Mouse (Mus musculus) thymus, postnatal 14 days (tissue): ENCODE measurements around the gene Sspn.

Experiments used
- DNase-seq: peaks from one replicate; pipeline ENCODE4 v3.0.0; 2021

The Sspn gene

DNA sequence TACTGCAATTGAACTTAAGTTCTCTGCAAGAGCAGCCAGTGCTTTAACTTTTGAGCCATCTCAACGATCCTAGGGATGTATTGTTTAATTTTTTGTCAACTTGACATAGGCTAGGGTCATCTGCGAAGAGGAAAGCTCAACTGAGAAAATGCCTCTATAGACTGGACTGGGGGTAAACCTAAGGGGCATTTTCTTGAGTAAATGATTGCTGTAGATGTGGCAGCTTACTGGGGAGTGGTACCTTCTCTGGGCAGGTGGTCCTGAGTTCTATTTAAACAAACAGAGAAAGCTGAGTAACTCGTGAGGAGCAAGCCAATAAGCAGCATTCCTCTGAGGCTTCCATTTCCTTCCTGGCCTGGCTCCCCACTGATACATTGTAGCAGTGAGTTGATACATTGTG, at the start of gene Sspn:
Gene Sspn (plus strand): TSS at position 301 of the 400 bp plus-strand sequence.
- no peak for DNase-seq

DNA sequence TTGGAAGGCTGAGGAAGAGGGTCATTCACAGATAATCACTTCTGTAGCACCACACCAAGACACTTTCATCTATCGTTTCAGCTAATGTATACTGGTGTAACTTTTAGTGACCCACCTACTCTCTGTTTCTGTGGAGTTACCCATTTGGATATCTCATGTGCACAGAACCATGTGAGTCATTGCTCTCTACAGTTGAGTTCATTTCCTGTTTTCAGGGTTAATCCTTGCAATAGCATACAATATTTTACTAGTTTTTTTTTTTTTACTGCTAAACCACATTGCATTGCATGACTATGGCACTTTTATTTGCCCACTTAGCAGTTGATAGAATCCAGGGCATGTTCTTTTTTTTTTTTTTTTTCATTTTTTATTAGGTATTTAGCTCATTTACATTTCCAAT, 48.4 kb upstream of the Sspn start:
- no peak for DNase-seq

DNA sequence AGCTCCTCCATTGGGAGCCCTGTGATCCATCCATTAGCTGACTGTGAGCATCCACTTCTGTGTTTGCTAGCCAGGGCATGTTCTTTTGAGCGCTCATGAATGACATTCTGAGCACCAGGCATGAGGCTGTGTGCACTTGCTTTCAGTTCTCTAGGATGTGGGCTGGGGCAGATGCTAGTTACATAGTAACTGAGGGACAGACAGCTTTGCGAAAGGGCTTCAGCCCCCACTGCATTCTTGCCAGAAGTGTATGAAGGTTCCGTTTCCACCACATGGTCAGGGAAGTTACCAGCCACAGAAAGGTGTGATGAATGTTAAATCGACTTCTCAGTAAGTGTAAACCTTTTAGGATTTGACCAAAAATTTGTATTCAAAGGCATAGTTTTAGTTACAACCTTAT, 47.8 kb upstream of the Sspn start:
- DNase-seq, result no peak

DNA sequence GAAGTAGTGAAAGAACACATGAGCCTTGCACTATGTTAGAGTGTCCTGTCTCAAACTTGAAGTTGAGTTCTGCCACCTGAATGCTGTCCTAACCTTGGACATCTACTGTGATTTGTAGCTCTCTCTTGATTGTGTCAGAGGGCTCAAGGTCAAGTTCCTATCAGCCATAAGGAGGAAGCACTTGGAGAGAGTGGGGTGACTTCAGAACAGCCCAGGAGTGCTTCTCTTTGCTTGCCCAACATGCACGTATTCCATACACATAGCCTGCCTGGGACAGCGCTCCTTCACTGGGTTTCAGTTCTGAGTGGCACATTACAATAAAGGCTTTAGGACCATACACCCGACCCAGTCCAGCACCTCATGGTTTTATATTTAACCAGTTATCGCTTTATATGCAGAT, 46.4 kb upstream of the Sspn start:
- DNase-seq, result no peak

DNA sequence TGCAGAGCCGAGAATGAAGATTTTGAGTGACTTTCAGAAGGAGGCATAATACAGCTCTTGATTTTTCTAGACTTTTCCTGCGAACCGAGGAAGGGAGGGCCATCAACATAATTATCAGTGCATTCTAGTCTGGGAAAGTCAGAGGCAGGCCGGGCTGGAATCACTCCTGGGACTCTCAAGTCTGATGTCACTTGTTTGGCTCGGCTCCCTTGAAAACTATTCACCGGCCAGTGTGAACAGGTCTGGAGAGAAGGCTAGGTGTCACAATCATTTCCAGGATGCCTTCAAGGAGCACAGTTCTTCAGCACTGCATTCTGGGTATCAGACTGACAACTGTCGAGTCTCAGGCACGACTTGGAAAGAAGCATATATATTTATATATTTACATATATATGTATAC, 45.2 kb upstream of the Sspn start:
- no peak for DNase-seq

DNA sequence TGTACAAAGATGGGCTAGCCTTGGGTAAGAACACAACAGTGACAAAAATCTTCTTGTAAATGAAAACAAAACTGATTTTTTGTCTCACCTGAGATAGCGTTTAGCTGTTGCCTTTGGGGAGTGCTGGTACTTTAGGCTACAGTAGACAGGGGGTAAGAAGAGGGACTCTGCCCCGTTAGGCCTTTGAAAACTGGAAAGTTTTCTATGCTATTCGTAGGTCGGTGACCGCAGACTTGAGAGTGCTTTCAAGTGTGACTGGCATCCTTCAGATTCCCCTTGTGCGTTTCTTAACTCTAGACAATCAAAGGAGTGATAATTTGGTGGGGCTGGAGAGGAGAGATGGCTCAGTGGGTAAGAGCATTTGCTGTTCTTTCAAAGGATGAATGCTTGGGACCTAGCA, 43.7 kb upstream of the Sspn start:
- no peak for DNase-seq

DNA sequence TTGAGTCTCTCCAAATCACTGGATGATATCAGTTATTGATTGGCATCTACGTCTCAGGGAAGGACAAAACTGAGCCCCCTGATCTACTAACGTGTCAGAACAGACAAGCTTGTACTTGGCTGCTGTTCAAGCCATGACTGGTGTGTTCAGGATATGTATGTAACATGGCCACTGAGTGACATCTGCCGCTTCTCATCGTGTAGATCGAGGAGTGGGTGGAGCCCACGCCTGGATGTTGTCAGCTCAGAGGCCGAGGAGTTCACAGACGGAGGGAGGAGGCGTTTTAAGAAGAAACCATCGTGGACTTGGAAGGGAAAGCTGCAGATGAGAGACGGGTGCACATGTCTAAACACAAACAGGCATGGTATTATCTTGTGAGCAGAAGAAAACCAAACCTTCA, 39.5 kb upstream of the Sspn start:
- no peak for DNase-seq

DNA sequence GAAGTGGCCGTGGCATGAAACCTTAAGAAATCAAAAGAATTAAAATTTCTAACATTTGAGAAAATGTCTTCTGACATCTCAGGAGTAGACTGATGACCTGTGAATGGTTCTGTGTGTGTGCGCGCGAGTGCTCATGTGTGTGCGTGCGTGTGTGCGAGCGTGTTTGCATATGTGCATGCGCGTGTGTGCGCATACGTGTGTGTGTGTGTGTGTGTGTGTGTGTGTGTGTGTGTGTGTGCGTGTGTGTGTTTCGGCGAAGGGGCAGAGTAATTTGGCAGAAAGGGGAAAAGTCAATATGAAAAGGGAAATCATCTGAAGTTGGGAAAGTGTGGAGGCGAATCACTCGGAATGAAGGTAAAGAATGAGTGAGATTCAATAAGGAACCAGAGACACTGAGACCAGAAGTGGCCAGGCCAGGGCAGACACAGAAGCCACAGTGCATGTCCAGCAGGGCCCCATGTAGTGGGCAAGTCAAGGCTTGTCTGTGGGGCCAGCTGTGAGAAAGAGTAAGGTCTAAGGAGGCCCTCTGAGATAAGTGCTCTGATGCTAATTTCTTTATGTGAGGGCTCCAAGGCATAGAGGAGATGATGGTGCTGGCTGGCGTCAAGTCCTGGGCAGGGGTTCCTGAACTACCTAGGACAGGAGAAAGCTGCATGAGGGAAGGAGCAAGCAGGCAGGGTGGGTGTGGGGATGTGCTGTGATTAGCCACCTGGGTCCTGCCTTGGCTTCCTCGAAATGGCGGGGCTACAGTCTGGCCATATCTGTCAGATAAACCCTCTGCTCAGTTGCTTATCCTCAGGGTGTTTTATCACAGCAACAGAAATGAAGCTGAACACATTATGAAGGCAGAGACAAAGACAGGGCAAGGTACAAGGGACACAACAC, 38.8 kb upstream of the Sspn start:
- DNase-seq, result no peak

DNA sequence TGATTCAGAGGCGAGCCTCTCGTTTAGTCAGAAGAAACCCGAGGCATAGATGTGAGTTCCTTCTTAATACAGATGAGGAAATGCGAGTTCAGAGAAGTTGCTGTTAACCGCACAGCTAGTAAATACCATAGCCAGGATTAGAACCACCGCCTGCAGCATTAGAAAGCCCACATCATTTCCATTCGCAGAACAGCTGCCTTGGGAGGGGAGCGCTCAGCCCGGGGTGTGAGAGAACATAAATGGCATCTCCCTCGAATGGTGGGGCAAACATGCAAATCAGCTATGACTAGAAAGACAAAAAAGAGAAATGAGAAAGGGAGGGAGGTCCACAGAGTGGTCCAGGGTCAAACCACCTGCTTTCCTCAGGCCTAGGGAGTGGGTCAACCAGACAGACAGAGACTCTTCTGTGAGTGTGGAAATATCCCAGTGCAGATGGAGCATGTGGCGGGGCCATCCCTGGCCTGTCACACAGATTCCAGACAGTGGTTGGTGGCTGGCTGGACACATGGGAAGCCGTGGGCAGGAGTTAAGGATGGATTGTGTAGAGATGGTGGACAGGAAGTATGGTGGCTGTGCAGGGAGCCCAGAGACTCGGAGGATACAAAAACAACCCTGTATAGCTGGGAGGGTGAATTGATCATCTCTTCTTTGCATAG, 37.9 kb upstream of the Sspn start:
- no peak for DNase-seq

DNA sequence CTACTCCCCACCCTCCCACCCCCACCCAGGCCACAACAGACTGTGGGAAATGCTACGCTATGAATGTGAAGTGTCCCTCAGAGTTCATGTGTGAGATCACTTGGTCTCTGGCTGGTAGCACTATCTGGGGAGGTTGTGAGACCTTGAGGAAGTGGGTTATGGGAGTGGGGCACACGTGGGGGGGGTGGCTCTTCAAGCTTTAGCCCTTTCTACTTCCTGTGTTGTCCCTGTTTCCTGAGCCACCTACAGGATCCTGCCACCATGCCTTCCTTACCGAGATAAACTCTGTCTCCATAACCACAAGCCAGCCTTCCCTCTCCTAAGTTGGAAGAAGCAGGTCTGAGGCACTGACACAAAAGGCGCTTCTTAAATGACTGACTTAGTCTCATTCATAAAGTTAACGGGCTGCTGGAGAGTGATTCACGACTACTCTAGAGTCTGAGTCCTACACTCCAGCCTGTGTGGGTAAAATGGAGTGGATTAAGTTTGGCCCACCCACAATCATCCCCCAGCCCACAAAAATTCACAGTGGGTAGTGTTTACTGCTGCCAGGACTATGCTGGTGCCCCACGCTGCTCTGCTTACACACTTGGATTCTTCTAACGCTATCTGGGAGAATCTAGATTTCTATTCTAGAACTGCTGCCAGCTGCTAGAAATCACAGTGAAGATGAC, 36.6 kb upstream of the Sspn start:
- DNase-seq, result peak; percentile 56

DNA sequence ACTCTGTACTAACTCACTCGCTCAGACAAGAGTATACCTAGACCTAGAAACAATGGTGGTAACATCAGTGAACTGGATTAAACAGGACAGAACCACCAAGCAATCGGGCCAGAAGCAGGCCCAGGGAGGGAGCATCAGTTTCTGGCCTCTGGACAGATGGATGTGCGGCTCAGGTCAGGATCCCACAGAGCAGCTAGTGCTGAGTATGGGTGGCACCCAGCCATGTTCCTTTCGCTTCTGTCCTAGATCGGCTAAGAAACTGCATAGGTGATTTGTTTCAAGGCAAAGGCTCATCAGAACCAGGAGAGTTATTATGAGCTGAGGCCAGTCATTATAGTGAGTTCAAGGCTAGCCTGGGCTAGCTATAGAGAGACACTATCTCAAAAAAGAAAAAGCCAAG, 27.3 kb upstream of the Sspn start:
- no peak for DNase-seq

DNA sequence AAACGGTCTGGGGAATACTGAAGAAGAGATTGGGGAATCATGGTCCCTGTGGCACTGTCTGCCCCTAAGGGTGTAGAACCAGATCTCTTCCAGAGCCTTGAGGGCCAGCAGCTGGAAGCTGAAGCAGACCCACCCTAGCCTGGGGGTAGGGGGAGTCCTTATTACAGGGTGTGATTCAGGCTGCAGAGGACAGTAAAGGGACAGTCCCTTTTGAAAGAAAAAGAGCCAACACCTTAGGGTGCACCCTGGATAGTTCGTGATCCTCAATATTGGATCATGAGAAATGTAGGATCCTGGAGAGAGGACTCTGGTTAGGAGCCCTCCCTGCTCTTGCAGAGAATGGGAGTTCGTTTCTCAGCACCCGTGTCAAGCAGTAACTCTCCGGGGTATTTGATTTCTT, 26.8 kb upstream of the Sspn start:
- no peak for DNase-seq

DNA sequence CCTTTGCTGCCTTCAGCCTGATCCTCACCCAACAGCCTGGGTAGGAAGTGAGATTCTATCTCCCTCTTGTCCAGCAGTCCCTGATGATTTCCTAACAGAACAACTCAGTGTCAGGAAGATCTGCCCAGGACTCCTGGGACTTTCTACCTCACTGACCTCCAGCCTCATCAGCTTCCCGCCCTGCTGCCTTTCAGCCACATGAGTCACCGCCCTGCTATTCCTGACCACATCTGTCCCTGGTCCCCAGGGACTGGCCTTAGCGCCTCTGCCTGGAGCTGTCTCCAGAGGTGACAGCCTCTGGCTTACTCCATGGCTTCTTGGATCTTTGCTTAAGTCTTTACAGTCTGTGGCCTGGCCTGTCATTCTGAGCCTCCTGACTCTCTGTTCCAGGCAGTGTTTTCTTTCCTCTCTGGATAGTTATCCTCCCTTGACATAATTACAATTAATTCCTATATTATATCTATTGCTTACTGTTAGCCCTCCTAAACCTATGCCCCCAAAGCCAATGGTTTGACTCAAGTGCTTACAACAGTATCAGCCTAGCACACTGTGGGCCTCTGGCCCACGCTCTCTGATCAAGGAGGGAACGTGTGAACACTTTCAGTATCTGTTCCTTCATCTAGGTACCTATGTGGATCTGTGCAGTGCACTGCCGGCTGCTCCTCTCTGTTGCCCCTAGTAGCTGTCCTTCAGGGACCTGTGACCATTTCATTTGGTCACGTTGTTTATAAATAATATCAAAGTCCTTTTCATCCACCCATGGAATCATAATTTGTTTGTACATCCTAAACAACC, 25.1 kb upstream of the Sspn start:
- DNase-seq, result no peak

DNA sequence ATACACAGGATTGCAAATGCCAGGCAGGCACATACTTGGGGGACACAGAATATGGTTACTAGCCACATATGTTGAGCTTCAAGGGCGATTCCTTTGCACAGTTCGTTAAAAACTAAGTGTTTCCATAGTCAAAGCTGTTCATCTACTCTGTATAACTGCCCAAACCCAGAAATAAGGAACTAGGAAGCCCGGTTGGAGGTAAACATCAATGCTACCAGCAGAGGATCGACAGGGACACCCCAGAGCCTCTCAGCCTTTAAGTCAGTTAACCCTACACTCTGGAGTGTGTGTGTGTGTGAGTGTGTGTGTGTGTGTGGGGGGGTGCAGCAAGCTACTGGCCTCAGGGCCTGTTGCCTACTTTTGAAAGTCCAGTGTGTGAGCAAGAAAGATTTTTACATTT, 21.5 kb upstream of the Sspn start:
- no peak for DNase-seq

DNA sequence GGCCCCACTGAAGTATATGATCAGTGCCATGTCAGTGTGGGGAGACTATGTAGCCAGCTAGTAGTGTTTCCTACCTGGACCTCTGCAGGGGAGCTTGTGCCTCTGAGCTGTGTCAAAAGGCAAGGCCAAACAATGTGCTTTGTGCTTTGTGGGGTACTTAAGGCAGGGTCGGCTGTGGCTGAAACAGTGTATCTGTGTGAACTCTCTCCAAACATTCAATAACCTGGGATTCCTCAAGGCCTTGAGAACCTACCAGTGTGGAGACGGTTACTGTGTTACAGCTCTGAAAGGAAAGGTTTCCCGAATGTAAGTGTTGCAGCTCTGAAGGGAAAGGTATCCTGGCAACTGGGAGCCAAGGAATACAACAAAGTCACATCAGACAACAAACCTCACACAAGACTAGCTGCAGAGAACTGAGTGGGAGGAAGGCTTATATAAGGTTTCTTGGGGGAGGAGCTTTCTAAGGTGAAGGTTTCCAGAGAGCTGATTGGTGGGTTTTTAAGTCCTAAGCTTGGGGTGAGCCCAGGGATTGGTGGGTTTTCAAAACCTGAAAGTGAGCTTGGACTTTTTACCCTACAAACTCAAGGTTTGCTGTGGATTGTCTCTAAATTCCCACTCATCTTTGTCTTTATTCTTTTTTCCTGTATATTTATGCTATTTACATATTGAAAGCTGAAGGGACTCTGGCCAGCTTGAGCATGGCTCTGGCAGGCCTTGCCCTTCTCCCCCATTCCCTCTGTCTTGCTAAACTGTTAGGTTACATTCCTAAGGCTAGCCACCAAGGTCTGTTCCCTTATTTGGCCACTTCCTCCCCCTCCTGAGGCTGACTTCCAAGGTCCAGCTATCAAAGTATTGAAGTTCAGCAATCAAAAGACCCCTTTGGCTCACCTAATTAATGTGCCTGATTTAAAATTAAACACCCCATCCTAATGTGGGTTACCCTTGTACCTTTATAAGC, 20.7 kb upstream of the Sspn start:
- no peak for DNase-seq

DNA sequence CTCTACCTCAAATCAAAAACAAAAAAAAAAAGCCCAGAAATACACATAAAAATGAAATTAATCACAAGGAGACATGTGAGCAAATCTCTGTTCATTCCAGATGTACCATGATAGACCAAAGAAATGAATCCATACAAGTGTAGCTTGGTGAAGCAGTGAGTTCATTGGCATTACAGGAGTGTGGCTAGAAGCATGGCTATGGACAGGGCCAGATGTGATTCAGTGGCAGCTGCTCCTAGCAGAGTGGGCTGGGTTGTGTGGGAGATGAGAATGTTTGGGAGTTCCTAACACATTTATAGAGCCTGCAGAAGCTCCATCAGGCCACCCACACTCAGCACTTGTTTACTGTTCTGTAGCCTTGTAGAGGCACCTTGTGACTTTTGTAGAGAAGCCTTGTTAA, 19.2 kb upstream of the Sspn start:
- DNase-seq, result no peak

DNA sequence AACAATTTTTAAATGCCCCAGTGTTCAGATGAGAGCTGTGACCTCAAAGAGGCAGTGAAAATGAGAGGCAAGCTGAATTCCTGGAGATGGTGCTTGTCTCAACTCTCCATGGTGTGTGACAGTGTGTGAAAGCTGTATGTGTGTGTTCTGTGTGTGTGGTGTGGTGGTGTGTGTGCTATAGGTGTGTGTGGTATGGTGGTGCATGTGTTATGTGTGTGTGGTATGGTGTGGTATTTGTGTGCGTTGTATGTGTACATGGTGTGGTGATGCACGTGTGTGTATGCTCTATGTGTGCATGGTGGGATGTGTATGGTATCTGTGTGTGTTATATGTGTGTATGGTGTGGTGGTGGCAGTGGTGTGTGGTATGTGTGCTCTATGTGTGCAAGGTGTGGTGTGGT, 16.0 kb upstream of the Sspn start:
- DNase-seq, result no peak

DNA sequence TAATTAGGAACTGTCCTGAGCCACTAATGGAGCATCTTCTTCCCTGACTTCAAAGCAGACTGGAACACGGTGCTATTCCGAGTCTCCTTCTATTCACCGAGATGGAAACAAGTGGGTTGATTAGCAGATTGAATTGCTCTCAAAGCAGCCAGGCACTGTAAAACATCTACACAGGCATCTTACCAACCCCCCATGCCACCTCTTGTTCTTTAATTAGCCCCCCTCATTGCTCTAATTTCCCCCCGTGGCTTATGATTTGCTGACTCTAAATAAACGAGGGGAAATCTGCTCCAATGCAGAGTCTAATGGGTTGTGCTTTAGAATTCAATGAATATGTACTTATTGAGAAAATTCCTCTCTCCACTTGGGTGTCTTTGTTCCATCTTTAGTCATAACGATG, 15.0 kb upstream of the Sspn start:
- DNase-seq, result no peak

DNA sequence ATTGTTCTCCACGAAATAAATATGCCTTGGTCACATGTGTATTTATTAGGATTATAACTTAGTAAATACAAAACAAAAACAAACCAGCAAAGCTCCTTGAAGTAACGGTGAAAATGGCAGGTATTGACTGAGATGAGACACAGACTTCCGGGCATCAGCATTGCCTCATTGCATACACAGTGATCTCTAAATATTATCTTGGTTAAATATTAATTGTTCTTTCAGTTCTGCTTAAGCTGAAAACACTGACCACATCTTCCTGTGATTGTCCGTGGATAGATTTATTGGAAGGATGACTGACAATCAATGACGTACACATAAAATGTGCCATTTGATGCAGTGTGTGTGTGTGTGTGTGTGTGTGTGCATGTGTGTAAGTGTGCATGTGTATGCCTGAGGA, 13.2 kb upstream of the Sspn start:
- DNase-seq, result no peak

DNA sequence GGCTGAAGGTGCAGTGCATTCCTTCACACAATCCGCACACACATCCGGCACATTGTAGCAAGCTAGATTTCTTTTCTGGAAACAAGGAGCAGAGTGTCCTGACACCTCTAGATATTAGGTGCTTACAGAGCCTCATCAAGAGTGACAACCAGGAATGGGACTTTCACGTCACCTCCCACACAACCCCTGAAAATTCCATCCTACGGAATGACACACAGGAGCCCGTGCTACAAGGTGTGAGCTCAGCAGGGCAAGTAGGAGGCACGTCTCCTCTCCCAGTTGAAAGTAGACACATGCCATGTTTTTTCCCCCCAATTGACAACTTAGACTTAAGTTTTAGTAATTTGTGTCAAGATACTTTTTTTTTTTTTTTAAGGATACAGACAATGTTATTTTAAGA, 7.8 kb upstream of the Sspn start:
- no peak for DNase-seq

DNA sequence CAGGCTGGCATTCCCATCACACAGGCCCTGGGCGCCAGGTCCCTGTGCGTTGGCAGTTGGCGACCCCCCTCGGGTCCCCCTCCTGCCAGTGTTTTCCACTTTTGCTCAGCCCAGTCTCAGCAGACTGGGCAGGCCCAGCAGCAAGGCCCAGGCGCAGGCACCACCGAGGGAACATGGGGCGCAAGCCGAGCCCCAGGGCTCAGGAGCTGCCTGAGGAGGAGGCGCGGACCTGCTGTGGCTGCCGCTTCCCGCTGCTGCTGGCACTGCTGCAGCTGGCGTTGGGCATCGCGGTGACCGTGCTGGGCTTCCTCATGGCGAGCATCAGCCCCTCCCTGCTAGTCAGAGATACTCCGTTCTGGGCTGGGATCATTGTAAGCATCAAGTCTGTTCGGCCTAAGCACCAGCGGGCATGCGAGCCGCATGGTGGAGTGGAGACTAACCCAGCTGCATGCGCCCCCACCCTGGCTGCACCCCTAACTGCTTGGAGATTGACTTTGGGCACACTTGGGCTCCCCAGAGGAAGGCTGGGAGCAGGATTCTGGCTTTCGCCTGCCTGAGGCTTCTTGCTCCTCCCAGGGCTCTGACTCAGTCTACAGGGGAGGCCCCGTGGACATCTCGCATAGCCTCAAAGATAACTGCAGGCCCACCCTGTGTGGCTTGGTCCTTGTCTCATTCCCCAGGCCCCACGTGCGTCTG, 2.7 kb downstream of the Sspn start:
- no peak for DNase-seq
